Mouse (Mus musculus): Measurements from ENCODE around the gene Plxnb1.

- TF ChIP-seq CTCF (IDR thresholded peaks at IDR 0.05; ENCODE audit: control insufficient read depth, insufficient read depth, insufficient replicate concordance, low read depth, low read length) (no peak), POLR2A (IDR thresholded peaks at IDR 0.05; ENCODE audit: control insufficient read depth, low read depth, low read length) (no peak)
These were observed 37.0 kb upstream of the Plxnb1 start for GRCm38 (mm10) chr9:109058006-109058765.
